8 mouse cellular contexts compared by ENCODE assay signal in the genomic region with DNA sequence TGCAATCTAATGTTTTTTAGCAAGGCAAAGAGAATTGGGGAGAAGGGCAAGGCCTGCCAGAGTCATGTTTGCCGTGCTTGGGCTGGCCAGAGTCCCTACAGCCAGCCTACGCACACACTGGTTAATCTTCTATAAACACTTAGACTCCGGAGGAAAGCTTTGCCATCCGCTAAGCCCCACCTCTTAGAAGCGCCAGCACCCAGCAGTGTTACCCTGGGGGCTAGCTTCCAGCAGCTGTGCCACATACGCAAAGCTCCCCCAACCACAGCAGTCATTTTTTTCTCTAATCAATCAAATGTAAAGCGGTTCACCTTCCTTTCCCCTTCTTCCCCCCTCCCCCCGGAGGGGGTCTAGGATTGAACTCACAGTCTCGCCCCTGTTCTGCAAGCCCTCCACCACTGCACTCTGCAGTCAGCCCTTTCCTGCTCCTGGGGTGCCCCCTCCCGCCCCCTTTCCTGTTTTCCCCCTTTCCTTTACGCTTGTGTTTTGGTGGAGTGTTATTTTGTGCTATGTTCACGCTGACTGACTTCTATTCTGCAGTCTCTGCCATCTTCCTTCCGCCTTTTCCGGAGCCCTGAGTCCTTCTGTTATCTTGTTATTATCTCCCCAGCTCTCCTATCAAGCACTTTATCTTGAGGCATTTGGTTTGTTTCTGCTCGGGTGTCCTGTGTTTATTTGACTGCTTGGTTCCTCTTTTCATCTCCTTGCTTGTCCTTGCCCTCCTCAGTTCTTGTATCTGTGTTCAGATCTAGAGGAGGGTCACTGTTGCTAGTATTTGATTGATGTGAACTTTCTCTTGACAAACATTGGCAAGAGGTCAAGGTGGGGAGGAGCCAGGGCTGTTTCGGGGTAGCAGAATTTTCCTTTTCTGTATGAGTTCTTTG. TPM values are rescaled to one million over a fixed set of nuclear protein-coding genes. Genes with fewer than 3 reads are reported as not detected.
DNase-seq lines count a peak whose midpoint lies in the region; ATAC-seq lines count a peak whose summit lies in the region.

No protein-coding gene starts in this region.

- H3K4me2 ChIP-seq in kidney, embryonic 16.5 days (replicated peaks; ENCODE audit: low read depth, low read length) = peak overlapping the region; percentile 39

- peak overlapping the region; percentile 16 for H3K27ac ChIP-seq in kidney, embryonic 16.5 days (ENCODE audit: low read length)

- 16% methylated on average over 16 of the region's 16 CpGs for WGBS in kidney, embryonic 16.5 days

- H3K4me1 ChIP-seq in kidney, embryonic 16.5 days (ENCODE audit: insufficient read depth, low read length) = peaks cover 21% of the 10 kb centered on the region

- H3K9me3 ChIP-seq in kidney, embryonic 16.5 days (ENCODE audit: low read length) = no peaks in the 10 kb centered on the region

- DNase-seq in 416B (ENCODE audit: low read depth) = peak; percentile 79
- peak; percentile 34 for DNase-seq in CD4-positive helper T cell, adult 2 months (ENCODE audit: low read depth, low spot score)
- DNase-seq in fat pad, adult 2 months (ENCODE audit: extremely low read depth, low read depth, low spot score) = peak; percentile 45
- peak; percentile 62 for DNase-seq in thymus, postnatal 4 days
- no peak for DNase-seq in cerebellum, postnatal 4 days (ENCODE audit: low spot score in 2 of 2)
- no peak for DNase-seq in urinary bladder, postnatal 10 days (ENCODE audit: low spot score)

- H3K36me3 ChIP-seq in kidney, embryonic 16.5 days (ENCODE audit: insufficient read depth, low read length) = no peaks in the 10 kb centered on the region

- no peaks in the 10 kb centered on the region for H3K27me3 ChIP-seq in kidney, embryonic 16.5 days (ENCODE audit: insufficient read depth, low read length)

- H3K4me3 ChIP-seq in kidney, embryonic 16.5 days (ENCODE audit: low read length) = peak overlapping the region; percentile 19; the same call in 1 of the 2 replicates

- H3K9ac ChIP-seq in kidney, embryonic 16.5 days (replicated peaks; ENCODE audit: low read length) = 0 out of 2 replicates have a peak overlapping the region, but pooled peaks have one; percentile 1

- 0 out of 2 replicates have a peak, but pooled peaks have one; percentile 70 for ATAC-seq in kidney, embryonic 16.5 days (ENCODE audit: low FRiP score, low TSS enrichment)
- peak; percentile 86 for ATAC-seq in megakaryocyte, adult 5-6 weeks (ENCODE audit: poor library complexity, severe bottlenecking)

RNA-seq across cellular contexts. Expression of gene Spocd1, which starts 15.0 kb away (rescaled TPM):
- polyA plus RNA-seq in kidney, embryonic 16.5 days (2015; fragmentation: Nextera tagmentation; extraction: Ambion mirVana) = 0.32 TPM in 1 of 2 replicates, not detected in the other
- total RNA-seq in megakaryocyte, adult 5-6 weeks (2015) = 0.18 and 0.36 TPM in 2 replicates
- total RNA-seq in megakaryocyte, adult 5-6 weeks (2017) = 0.08 and 0.44 TPM in 2 replicates

Comparison
In these comparisons a context has a peak if more than half of its experiments do, and no peak if none do; other contexts are left out.
1. DNase-seq: peak in 416B (single experiment), CD4-positive helper T cell, adult 2 months (single experiment), fat pad, adult 2 months (single experiment) and thymus, postnatal 4 days (single experiment); none in cerebellum, postnatal 4 days (0 of 2) and urinary bladder, postnatal 10 days (single experiment).